Mouse (Mus musculus): ENCODE results near the gene Nptx1. TPM values are rescaled to one million over a fixed set of nuclear protein-coding genes. Genes with fewer than 3 reads are reported as not detected.

Gene Nptx1
- polyA plus RNA-seq, 1 experiment from 2014 or later = 23.7 TPM

GRCm38 (mm10) chr11:119546496-119547182 is 914 bp downstream of the Nptx1 start:
- Histone ChIP-seq H3K9me3 (ENCODE audit: control insufficient read depth, low read length) (no peaks in the 10 kb centered on the region), H3K9ac (replicated peaks; ENCODE audit: low read depth, low read length) (peak overlapping the region; percentile 76), H3K27ac (ENCODE audit: low read depth, low read length) (no peak overlapping the region), H3K4me2 (ENCODE audit: low read depth, low read length) (peak overlapping the region; percentile 97), H3K4me1 (ENCODE audit: control insufficient read depth, insufficient read depth, low read length) (peaks cover 54% of the 10 kb centered on the region), H3K27me3 (ENCODE audit: control insufficient read depth, insufficient read depth, low read length) (0 out of 2 replicates have a peak, but pooled peaks cover 3% of the 10 kb centered on the region), H3K36me3 (ENCODE audit: control insufficient read depth, insufficient read depth, low read length) (no peaks in the 10 kb centered on the region), H3K4me3 (ENCODE audit: low read depth, low read length) (peak overlapping the region; percentile 76)
- WGBS = under 1% methylated on average over 45 of the region's 46 CpGs
- no peak for ATAC-seq (ENCODE audit: low read depth)

GRCm38 (mm10) chr11:119545741-119546495 is 1.6 kb downstream of the Nptx1 start:
- H3K4me2 ChIP-seq (ENCODE audit: low read depth, low read length) = peak overlapping the region; percentile 97
- H3K27me3 ChIP-seq (ENCODE audit: control insufficient read depth, insufficient read depth, low read length) = 0 out of 2 replicates have a peak, but pooled peaks cover 3% of the 10 kb centered on the region
- H3K9me3 ChIP-seq (ENCODE audit: control insufficient read depth, low read length) = no peaks in the 10 kb centered on the region
- no peaks in the 10 kb centered on the region for H3K36me3 ChIP-seq (ENCODE audit: control insufficient read depth, insufficient read depth, low read length)
- WGBS = 13% methylated on average over 10 of the region's 10 CpGs
- no peak overlapping the region for H3K27ac ChIP-seq (ENCODE audit: low read depth, low read length)
- H3K4me1 ChIP-seq (ENCODE audit: control insufficient read depth, insufficient read depth, low read length) = peaks cover 53% of the 10 kb centered on the region
- no peak for ATAC-seq (ENCODE audit: low read depth)
- peak overlapping the region; percentile 76 for H3K9ac ChIP-seq (replicated peaks; ENCODE audit: low read depth, low read length)
- H3K4me3 ChIP-seq (ENCODE audit: low read depth, low read length) = peak overlapping the region; percentile 76

GRCm38 (mm10) chr11:119545281-119545680 is 2.3 kb downstream of the Nptx1 start:
- no peak overlapping the region for H3K27ac ChIP-seq (ENCODE audit: low read depth, low read length)
- H3K27me3 ChIP-seq (ENCODE audit: control insufficient read depth, insufficient read depth, low read length) = 0 out of 2 replicates have a peak, but pooled peaks cover 3% of the 10 kb centered on the region
- 33% methylated on average over 3 of the region's 3 CpGs for WGBS
- ATAC-seq (ENCODE audit: low read depth) = no peak
- H3K36me3 ChIP-seq (ENCODE audit: control insufficient read depth, insufficient read depth, low read length) = no peaks in the 10 kb centered on the region
- H3K4me3 ChIP-seq (ENCODE audit: low read depth, low read length) = peak overlapping the region; percentile 76
- peak overlapping the region; percentile 76 for H3K9ac ChIP-seq (replicated peaks; ENCODE audit: low read depth, low read length)
- H3K9me3 ChIP-seq (ENCODE audit: control insufficient read depth, low read length) = no peaks in the 10 kb centered on the region
- H3K4me1 ChIP-seq (ENCODE audit: control insufficient read depth, insufficient read depth, low read length) = peaks cover 50% of the 10 kb centered on the region
- H3K4me2 ChIP-seq (ENCODE audit: low read depth, low read length) = peak overlapping the region; percentile 97

- peak overlapping the region; percentile 97 for H3K4me2 ChIP-seq (ENCODE audit: low read depth, low read length)
- peaks cover 55% of the 10 kb centered on the region for H3K4me1 ChIP-seq (ENCODE audit: control insufficient read depth, insufficient read depth, low read length)
- 77% methylated on average over 15 of the region's 15 CpGs for WGBS
- no peak overlapping the region for H3K9ac ChIP-seq (replicated peaks; ENCODE audit: low read depth, low read length)
- 0 out of 2 replicates have a peak, but pooled peaks cover 3% of the 10 kb centered on the region for H3K27me3 ChIP-seq (ENCODE audit: control insufficient read depth, insufficient read depth, low read length)
- no peaks in the 10 kb centered on the region for H3K9me3 ChIP-seq (ENCODE audit: control insufficient read depth, low read length)
- H3K4me3 ChIP-seq (ENCODE audit: low read depth, low read length) = peak overlapping the region; percentile 76; the same call in 1 of the 2 replicates
- ATAC-seq (ENCODE audit: low read depth) = no peak
- no peak overlapping the region for H3K27ac ChIP-seq (ENCODE audit: low read depth, low read length)
- H3K36me3 ChIP-seq (ENCODE audit: control insufficient read depth, insufficient read depth, low read length) = no peaks in the 10 kb centered on the region
These were observed 2.9 kb downstream of the Nptx1 start for GRCm38 (mm10) chr11:119544518-119545105.

GRCm38 (mm10) chr11:119543816-119544517 is 3.6 kb downstream of the Nptx1 start:
- 63% methylated on average over 16 of the region's 16 CpGs for WGBS
- Histone ChIP-seq H3K27me3 (ENCODE audit: control insufficient read depth, insufficient read depth, low read length) (0 out of 2 replicates have a peak, but pooled peaks cover 3% of the 10 kb centered on the region), H3K4me1 (ENCODE audit: control insufficient read depth, insufficient read depth, low read length) (peaks cover 50% of the 10 kb centered on the region), H3K4me3 (ENCODE audit: low read depth, low read length) (peak overlapping the region; percentile 9; the same call in 1 of the 2 replicates), H3K4me2 (ENCODE audit: low read depth, low read length) (peak overlapping the region; percentile 97), H3K9me3 (ENCODE audit: control insufficient read depth, low read length) (no peaks in the 10 kb centered on the region), H3K9ac (replicated peaks; ENCODE audit: low read depth, low read length) (no peak overlapping the region), H3K36me3 (ENCODE audit: control insufficient read depth, insufficient read depth, low read length) (no peaks in the 10 kb centered on the region), H3K27ac (ENCODE audit: low read depth, low read length) (no peak overlapping the region)
- ATAC-seq (ENCODE audit: low read depth) = no peak

- H3K36me3 ChIP-seq (ENCODE audit: control insufficient read depth, insufficient read depth, low read length) = no peaks in the 10 kb centered on the region
- no peak overlapping the region for H3K4me3 ChIP-seq (ENCODE audit: low read depth, low read length)
- ATAC-seq (ENCODE audit: low read depth) = no peak
- no peak overlapping the region for H3K27ac ChIP-seq (ENCODE audit: low read depth, low read length)
- H3K4me2 ChIP-seq (ENCODE audit: low read depth, low read length) = no peak overlapping the region; the same call in 1 of the 2 replicates
- H3K9me3 ChIP-seq (ENCODE audit: control insufficient read depth, low read length) = no peaks in the 10 kb centered on the region
- no peak overlapping the region for H3K9ac ChIP-seq (replicated peaks; ENCODE audit: low read depth, low read length)
- WGBS = 77% methylated on average over 5 of the region's 5 CpGs
- H3K4me1 ChIP-seq (ENCODE audit: control insufficient read depth, insufficient read depth, low read length) = peaks cover 39% of the 10 kb centered on the region
- 0 out of 2 replicates have a peak, but pooled peaks cover 3% of the 10 kb centered on the region for H3K27me3 ChIP-seq (ENCODE audit: control insufficient read depth, insufficient read depth, low read length)
These were observed 4.7 kb downstream of the Nptx1 start for GRCm38 (mm10) chr11:119542886-119543285.

GRCm38 (mm10) chr11:119542371-119542770 is 5.2 kb downstream of the Nptx1 start:
- no peak for ATAC-seq (ENCODE audit: low read depth)
- Histone ChIP-seq H3K36me3 (ENCODE audit: control insufficient read depth, insufficient read depth, low read length) (no peaks in the 10 kb centered on the region), H3K27ac (ENCODE audit: low read depth, low read length) (no peak overlapping the region), H3K4me2 (ENCODE audit: low read depth, low read length) (no peak overlapping the region), H3K4me1 (ENCODE audit: control insufficient read depth, insufficient read depth, low read length) (peaks cover 39% of the 10 kb centered on the region), H3K9ac (replicated peaks; ENCODE audit: low read depth, low read length) (no peak overlapping the region), H3K27me3 (ENCODE audit: control insufficient read depth, insufficient read depth, low read length) (0 out of 2 replicates have a peak, but pooled peaks cover 3% of the 10 kb centered on the region), H3K9me3 (ENCODE audit: control insufficient read depth, low read length) (no peaks in the 10 kb centered on the region), H3K4me3 (ENCODE audit: low read depth, low read length) (no peak overlapping the region)
- 60% methylated on average over 9 of the region's 9 CpGs for WGBS

- no peak overlapping the region for H3K9ac ChIP-seq (replicated peaks; ENCODE audit: low read depth, low read length)
- peaks cover 29% of the 10 kb centered on the region for H3K4me1 ChIP-seq (ENCODE audit: control insufficient read depth, insufficient read depth, low read length)
- ATAC-seq (ENCODE audit: low read depth) = no peak
- no peaks in the 10 kb centered on the region for H3K36me3 ChIP-seq (ENCODE audit: control insufficient read depth, insufficient read depth, low read length)
- no peak overlapping the region for H3K4me3 ChIP-seq (ENCODE audit: low read depth, low read length)
- H3K27ac ChIP-seq (ENCODE audit: low read depth, low read length) = no peak overlapping the region
- 81% methylated on average over 9 of the region's 9 CpGs for WGBS
- no peak overlapping the region for H3K4me2 ChIP-seq (ENCODE audit: low read depth, low read length)
- H3K9me3 ChIP-seq (ENCODE audit: control insufficient read depth, low read length) = no peaks in the 10 kb centered on the region
- no peaks in the 10 kb centered on the region for H3K27me3 ChIP-seq (ENCODE audit: control insufficient read depth, insufficient read depth, low read length)
These were observed 6.5 kb downstream of the Nptx1 start for GRCm38 (mm10) chr11:119541082-119541481.
